Mouse (Mus musculus): ENCODE measurements around the gene Vmn2r10. TPM values are rescaled to one million over a fixed set of nuclear protein-coding genes. Genes with fewer than 3 reads are reported as not detected.
"Not testable (repeated sequence)": the region's sequence is repeated elsewhere in the genome, so short reads cannot be mapped to it uniquely, and the experiment has no call there.

Gene Vmn2r10
- not detected in 2 replicates for total RNA-seq (2014; rRNA removed)
- not detected in 2 replicates for polyA plus RNA-seq (2015; fragmentation: Nextera tagmentation; extraction: Ambion mirVana)

DNA sequence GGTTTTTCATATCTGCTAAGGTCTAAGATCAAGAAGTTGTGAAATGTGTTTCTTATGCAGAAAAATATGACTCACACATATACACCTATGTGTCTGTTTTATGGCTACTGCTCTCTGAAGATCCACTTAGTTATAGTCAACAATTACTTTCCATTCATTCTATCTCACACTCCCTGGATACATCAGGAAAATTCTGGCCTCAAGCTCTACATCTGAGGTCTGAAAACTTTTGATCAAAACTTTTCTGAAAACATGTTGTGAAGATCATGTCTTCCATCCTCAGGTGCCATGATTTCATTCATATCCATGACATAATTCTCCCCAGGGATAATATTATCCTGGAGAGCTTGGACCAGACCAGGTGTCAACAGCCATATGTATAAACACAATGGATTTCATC lies at the start of gene Vmn2r10:
Gene Vmn2r10 (minus strand): TSS at position 101 of the 400 bp plus-strand sequence.
- H3K9ac ChIP-seq; ATAC-seq; H3K27ac ChIP-seq (ENCODE audit: low read depth, low read length); H3K4me3 ChIP-seq (ENCODE audit: low read depth, low read length); H3K9me3 ChIP-seq (ENCODE audit: low read length); H3K27me3 ChIP-seq (ENCODE audit: insufficient read depth, low read length); H3K4me1 ChIP-seq (ENCODE audit: insufficient read depth); H3K36me3 ChIP-seq (ENCODE audit: insufficient read depth); H3K4me2 ChIP-seq (ENCODE audit: low read depth); DNase-seq: not testable (repeated sequence)

DNA sequence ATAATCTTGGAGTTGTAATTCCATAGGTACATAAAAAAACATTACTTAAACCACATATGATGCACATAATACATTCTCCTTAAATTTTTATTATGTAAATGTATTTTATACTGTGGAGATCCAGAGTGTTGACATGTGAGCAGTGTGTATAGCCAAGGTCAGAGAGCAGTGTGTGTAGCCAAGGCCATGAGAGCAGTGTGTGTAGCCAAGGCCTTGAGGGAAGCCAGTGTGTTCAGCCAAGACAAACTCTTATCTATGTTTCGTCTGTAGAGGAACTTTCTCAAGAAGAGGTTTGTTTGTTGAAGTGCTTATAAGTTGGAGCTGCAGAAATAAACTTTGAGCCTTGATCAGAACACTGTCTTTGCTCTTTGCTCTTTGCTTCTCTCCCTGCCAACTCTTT lies 49.0 kb upstream of the Vmn2r10 start:
- no peak overlapping the region for H3K4me2 ChIP-seq (ENCODE audit: low read depth)
- H3K4me3 ChIP-seq (ENCODE audit: low read depth, low read length) = no peak overlapping the region
- DNase-seq (no peak), ATAC-seq (no peak)
- H3K27ac ChIP-seq (ENCODE audit: low read depth, low read length) = no peak overlapping the region
- H3K9ac ChIP-seq = no peak overlapping the region
- no peak for TF ChIP-seq CTCF (IDR thresholded peaks at IDR 0.05; ENCODE audit: low read depth)
- H3K9me3 ChIP-seq (ENCODE audit: low read length) = 0 out of 2 replicates have a peak, but pooled peaks cover 9% of the 10 kb centered on the region
- WGBS = 90% methylated on average over 1 of the region's 1 CpGs
- no peaks in the 10 kb centered on the region for H3K36me3 ChIP-seq (ENCODE audit: insufficient read depth)
- H3K27me3 ChIP-seq (ENCODE audit: insufficient read depth, low read length) = no peaks in the 10 kb centered on the region
- no peaks in the 10 kb centered on the region for H3K4me1 ChIP-seq (ENCODE audit: insufficient read depth)

- no peak overlapping the region for H3K4me2 ChIP-seq (ENCODE audit: low read depth)
- no peak for TF ChIP-seq CTCF (IDR thresholded peaks at IDR 0.05; ENCODE audit: low read depth)
These were observed 26.3 kb upstream of the Vmn2r10 start for GRCm38 (mm10) chr5:109032591-109032990.

DNA sequence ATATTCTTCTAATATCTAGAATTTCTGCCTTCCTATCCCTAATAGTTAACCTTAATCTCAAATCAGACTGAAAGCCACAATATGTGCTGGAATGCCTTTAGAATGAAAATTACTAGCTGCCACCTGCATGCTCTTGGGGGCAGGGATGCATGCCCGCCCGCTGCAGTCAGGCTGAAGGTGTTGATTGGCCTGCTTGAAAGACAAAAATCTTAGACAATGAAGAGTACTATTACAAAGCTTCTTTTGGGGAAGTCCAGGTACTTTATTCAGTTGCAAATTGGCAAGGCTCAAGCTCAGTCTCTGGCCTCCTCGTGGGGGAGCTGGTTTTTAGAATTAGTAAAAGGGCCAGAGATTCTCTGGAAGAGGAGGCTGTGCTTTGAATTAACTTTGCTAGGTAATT lies 17.4 kb downstream of the Vmn2r10 start:
- H3K9me3 ChIP-seq (ENCODE audit: low read length) = peaks cover 4% of the 10 kb centered on the region; the same call in 1 of the 2 replicates
- no peaks in the 10 kb centered on the region for H3K4me1 ChIP-seq (ENCODE audit: insufficient read depth)
- no peak overlapping the region for H3K27ac ChIP-seq (ENCODE audit: low read depth, low read length)
- TF ChIP-seq CTCF (IDR thresholded peaks at IDR 0.05; ENCODE audit: low read depth) = no peak
- DNase-seq (no peak), ATAC-seq (no peak)
- H3K4me2 ChIP-seq (ENCODE audit: low read depth) = no peak overlapping the region
- H3K36me3 ChIP-seq (ENCODE audit: insufficient read depth) = no peaks in the 10 kb centered on the region
- H3K27me3 ChIP-seq (ENCODE audit: insufficient read depth, low read length) = no peaks in the 10 kb centered on the region
- H3K4me3 ChIP-seq (ENCODE audit: low read depth, low read length) = no peak overlapping the region
- 73% methylated on average over 3 of the region's 3 CpGs for WGBS
- H3K9ac ChIP-seq = no peak overlapping the region

More at GRCm38 (mm10) chr5:109032591-109032990, 26.3 kb upstream of the Vmn2r10 start:
- no peak overlapping the region for H3K27ac ChIP-seq (ENCODE audit: low read depth, low read length)
- ATAC-seq (no peak), DNase-seq (no peak)
- no peaks in the 10 kb centered on the region for H3K36me3 ChIP-seq (ENCODE audit: insufficient read depth)
- H3K9me3 ChIP-seq (ENCODE audit: low read length) = no peaks in the 10 kb centered on the region; the same call in 1 of the 2 replicates
- no peaks in the 10 kb centered on the region for H3K27me3 ChIP-seq (ENCODE audit: insufficient read depth, low read length)
- no peak overlapping the region for H3K9ac ChIP-seq
- H3K4me1 ChIP-seq (ENCODE audit: insufficient read depth) = no peaks in the 10 kb centered on the region
- no peak overlapping the region for H3K4me3 ChIP-seq (ENCODE audit: low read depth, low read length)

Other genes starting within 250 kb of the Vmn2r10 start
- gene Rnf212, start 231.5 kb downstream of the Vmn2r10 start, total RNA-seq (2014; rRNA removed) = not detected in 2 replicates
- not detected in 2 replicates for gene Rnf212, start 231.5 kb downstream of the Vmn2r10 start, polyA plus RNA-seq (2015; fragmentation: Nextera tagmentation; extraction: Ambion mirVana)
- not detected in 2 replicates for gene Tmed11, start 211.2 kb downstream of the Vmn2r10 start, total RNA-seq (2014; rRNA removed)
- gene Tmed11, start 211.2 kb downstream of the Vmn2r10 start, polyA plus RNA-seq (2015; fragmentation: Nextera tagmentation; extraction: Ambion mirVana) = not detected in 2 replicates
- gene Vmn2r8, start 197.7 kb downstream of the Vmn2r10 start, total RNA-seq (2014; rRNA removed) = not detected in 2 replicates
- not detected in 2 replicates for gene Vmn2r8, start 197.7 kb downstream of the Vmn2r10 start, polyA plus RNA-seq (2015; fragmentation: Nextera tagmentation; extraction: Ambion mirVana)
- gene Vmn2r9, start 153.9 kb downstream of the Vmn2r10 start, total RNA-seq (2014; rRNA removed) = not detected in 2 replicates
- not detected in 2 replicates for gene Vmn2r9, start 153.9 kb downstream of the Vmn2r10 start, polyA plus RNA-seq (2015; fragmentation: Nextera tagmentation; extraction: Ambion mirVana)
- not detected in 2 replicates for gene Vmn2r11, start 53.0 kb upstream of the Vmn2r10 start, total RNA-seq (2014; rRNA removed)
- not detected in 2 replicates for gene Vmn2r11, start 53.0 kb upstream of the Vmn2r10 start, polyA plus RNA-seq (2015; fragmentation: Nextera tagmentation; extraction: Ambion mirVana)
- gene Vmn2r12, start 91.4 kb upstream of the Vmn2r10 start, total RNA-seq (2014; rRNA removed) = not detected in 2 replicates
- gene Vmn2r12, start 91.4 kb upstream of the Vmn2r10 start, polyA plus RNA-seq (2015; fragmentation: Nextera tagmentation; extraction: Ambion mirVana) = not detected in 2 replicates
- not detected in 2 replicates for gene Vmn2r13, start 185.7 kb upstream of the Vmn2r10 start, total RNA-seq (2014; rRNA removed)
- gene Vmn2r13, start 185.7 kb upstream of the Vmn2r10 start, polyA plus RNA-seq (2015; fragmentation: Nextera tagmentation; extraction: Ambion mirVana) = not detected in 2 replicates
- gene Vmn2r14, start 218.2 kb upstream of the Vmn2r10 start, total RNA-seq (2014; rRNA removed) = not detected in 2 replicates
- gene Vmn2r14, start 218.2 kb upstream of the Vmn2r10 start, polyA plus RNA-seq (2015; fragmentation: Nextera tagmentation; extraction: Ambion mirVana) = not detected in 2 replicates